Mouse (Mus musculus): ENCODE data around the gene Usp3. TPM values are rescaled to one million over a fixed set of nuclear protein-coding genes. Genes with fewer than 3 reads are reported as not detected.

The Usp3 gene
- polyA plus RNA-seq, 1 experiment = 70.5 TPM

DNA sequence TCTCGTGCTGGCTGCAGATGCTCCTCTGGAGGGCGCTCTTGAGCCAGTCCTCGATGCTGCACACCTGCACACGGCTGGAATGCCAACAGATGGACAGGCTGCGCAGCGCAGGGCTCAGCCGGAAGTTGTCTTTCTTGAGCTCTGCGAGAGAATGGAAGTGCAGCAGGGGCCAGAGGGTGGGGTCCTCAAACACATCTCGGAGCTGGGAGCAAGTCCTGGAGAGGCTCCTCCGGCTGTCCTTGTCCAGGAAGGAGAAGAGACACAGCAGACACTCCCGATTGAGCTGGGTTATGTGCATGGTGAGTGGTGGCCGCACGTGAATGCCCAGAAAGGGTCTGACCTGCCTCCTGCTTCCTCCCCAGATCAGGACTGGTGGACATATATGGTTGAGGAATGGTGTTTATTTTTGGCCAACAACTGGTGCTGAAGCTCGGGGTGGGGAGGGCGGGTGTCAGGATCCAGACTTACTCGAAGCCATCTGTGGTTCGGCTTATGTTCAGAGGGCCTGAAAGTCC, 78.6 kb downstream of the Usp3 start, which contains the start of gene Fbxl22:
Gene Fbxl22, minus strand, starts transcription at position 338 of the 515 bp plus-strand sequence.
- 78% methylated on average over 17 of the region's 17 CpGs for WGBS
- Histone ChIP-seq H3K36me3 (ENCODE audit: control insufficient read depth, insufficient read depth, low read length) (peaks cover 37% of the 10 kb centered on the region), H3K4me3 (ENCODE audit: control insufficient read depth, insufficient read depth, low read length) (no peak within 1 kb of the TSS), H3K4me1 (replicated peaks; ENCODE audit: control insufficient read depth, insufficient read depth, low read length) (peaks cover 26% of the 10 kb centered on the region), H3K27me3 (ENCODE audit: control insufficient read depth, insufficient read depth, low read length) (no peaks in the 10 kb centered on the region), H3K27ac (ENCODE audit: control insufficient read depth, insufficient read depth, low read length) (peak within 1 kb of the TSS; percentile 50)
- DNase-seq = no peak
- no peak for TF ChIP-seq POLR2A (IDR thresholded peaks at IDR 0.05; ENCODE audit: control insufficient read depth, extremely low read depth, insufficient read depth, low read length, poor library complexity)
- no peak; the same call in 1 of the 2 replicates for TF ChIP-seq CTCF (IDR thresholded peaks at IDR 0.05; ENCODE audit: borderline replicate concordance, control insufficient read depth, extremely low read depth, insufficient read depth, low read length, poor library complexity)

DNA sequence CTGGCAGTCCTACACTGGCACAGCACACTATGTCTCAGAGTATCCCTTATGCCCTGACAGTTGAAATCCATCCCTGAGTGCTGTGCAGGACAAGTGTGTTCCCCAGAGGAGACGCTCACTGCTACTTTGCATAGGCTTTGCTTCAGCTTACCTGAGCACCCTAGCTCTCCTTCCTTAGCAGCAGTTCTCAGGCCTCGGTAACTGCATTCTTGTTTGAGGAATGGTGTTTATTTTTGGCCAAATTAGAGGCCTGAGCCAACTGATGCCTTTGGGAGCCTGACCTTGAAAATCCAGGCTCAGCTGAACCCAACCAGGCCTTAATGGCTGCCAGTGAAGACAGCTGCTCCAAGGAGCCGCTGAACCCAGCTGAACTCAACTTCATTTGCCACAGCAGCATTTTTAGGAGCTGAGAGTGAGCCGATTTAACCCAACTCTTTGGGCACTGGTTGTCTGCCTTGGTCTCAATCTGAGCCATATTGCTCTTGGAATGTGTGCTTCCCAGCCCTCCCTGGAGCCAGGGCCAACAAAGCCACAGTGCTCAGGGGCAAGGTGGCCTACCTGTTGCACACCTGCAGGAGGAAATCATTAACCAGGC, 79.2 kb downstream of the Usp3 start:
- no peaks in the 10 kb centered on the region for H3K27me3 ChIP-seq (ENCODE audit: control insufficient read depth, insufficient read depth, low read length)
- DNase-seq = no peak
- peaks cover 32% of the 10 kb centered on the region for H3K36me3 ChIP-seq (ENCODE audit: control insufficient read depth, insufficient read depth, low read length)
- TF ChIP-seq POLR2A (IDR thresholded peaks at IDR 0.05; ENCODE audit: control insufficient read depth, extremely low read depth, insufficient read depth, low read length, poor library complexity) = no peak
- peak; percentile 79; the same call in 1 of the 2 replicates for TF ChIP-seq CTCF (IDR thresholded peaks at IDR 0.05; ENCODE audit: borderline replicate concordance, control insufficient read depth, extremely low read depth, insufficient read depth, low read length, poor library complexity)
- H3K4me3 ChIP-seq (ENCODE audit: control insufficient read depth, insufficient read depth, low read length) = no peak overlapping the region
- peaks cover 26% of the 10 kb centered on the region for H3K4me1 ChIP-seq (replicated peaks; ENCODE audit: control insufficient read depth, insufficient read depth, low read length)
- H3K27ac ChIP-seq (ENCODE audit: control insufficient read depth, insufficient read depth, low read length) = peak overlapping the region; percentile 50
- WGBS = 94% methylated on average over 4 of the region's 4 CpGs

DNA sequence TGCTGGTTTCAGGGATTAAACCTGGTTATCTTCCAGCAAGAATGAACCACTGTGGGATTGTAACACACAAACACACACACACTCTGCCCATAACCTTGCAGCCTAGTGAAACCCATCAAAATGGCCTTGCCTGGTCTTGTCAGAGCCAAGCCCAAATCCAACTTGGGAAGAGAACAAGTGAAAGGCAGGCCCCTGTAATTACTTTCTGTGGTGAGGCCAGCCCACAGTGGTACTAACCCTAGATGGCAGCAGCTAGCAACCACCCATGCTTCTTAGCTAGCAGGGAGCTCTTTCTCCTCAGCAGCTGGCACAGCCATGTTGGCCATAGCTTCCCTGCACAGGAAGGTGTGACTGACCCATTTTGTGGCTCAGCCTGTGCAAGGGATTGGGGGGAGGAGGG, 79.8 kb downstream of the Usp3 start:
- H3K4me1 ChIP-seq (replicated peaks; ENCODE audit: control insufficient read depth, insufficient read depth, low read length) = peaks cover 26% of the 10 kb centered on the region
- TF ChIP-seq CTCF (IDR thresholded peaks at IDR 0.05; ENCODE audit: borderline replicate concordance, control insufficient read depth, extremely low read depth, insufficient read depth, low read length, poor library complexity) (no peak), POLR2A (IDR thresholded peaks at IDR 0.05; ENCODE audit: control insufficient read depth, extremely low read depth, insufficient read depth, low read length, poor library complexity) (no peak)
- peak; percentile 43 for DNase-seq
- peak overlapping the region; percentile 50 for H3K27ac ChIP-seq (ENCODE audit: control insufficient read depth, insufficient read depth, low read length)
- H3K36me3 ChIP-seq (ENCODE audit: control insufficient read depth, insufficient read depth, low read length) = peaks cover 26% of the 10 kb centered on the region
- H3K27me3 ChIP-seq (ENCODE audit: control insufficient read depth, insufficient read depth, low read length) = no peaks in the 10 kb centered on the region
- H3K4me3 ChIP-seq (ENCODE audit: control insufficient read depth, insufficient read depth, low read length) = no peak overlapping the region

DNA sequence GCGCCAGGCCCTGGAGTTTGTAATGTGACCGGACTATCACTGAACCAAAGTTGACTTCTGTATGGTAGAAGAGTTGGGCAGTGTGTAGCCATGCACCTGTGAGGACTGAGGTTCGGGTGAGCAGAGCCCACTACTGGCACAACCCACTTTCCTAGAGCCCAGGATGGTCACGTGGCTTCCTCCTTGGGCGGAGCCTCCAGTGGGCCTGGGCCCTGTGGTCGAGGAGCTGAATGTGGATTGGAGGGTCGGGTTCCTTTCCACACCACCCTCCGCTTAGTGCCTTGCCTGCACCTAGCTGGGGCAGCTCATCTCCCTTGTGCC, 80.6 kb downstream of the Usp3 start:
- Histone ChIP-seq H3K4me1 (replicated peaks; ENCODE audit: control insufficient read depth, insufficient read depth, low read length) (peaks cover 26% of the 10 kb centered on the region), H3K36me3 (ENCODE audit: control insufficient read depth, insufficient read depth, low read length) (peaks cover 17% of the 10 kb centered on the region), H3K27ac (ENCODE audit: control insufficient read depth, insufficient read depth, low read length) (peak overlapping the region; percentile 69), H3K4me3 (ENCODE audit: control insufficient read depth, insufficient read depth, low read length) (peak overlapping the region; percentile 55), H3K27me3 (ENCODE audit: control insufficient read depth, insufficient read depth, low read length) (no peaks in the 10 kb centered on the region)
- TF ChIP-seq CTCF (IDR thresholded peaks at IDR 0.05; ENCODE audit: borderline replicate concordance, control insufficient read depth, extremely low read depth, insufficient read depth, low read length, poor library complexity) = peak; percentile 26; the same call in 1 of the 2 replicates
- peak; percentile 37; the same call in 1 of the 2 replicates for TF ChIP-seq POLR2A (IDR thresholded peaks at IDR 0.05; ENCODE audit: control insufficient read depth, extremely low read depth, insufficient read depth, low read length, poor library complexity)
- under 1% methylated on average over 8 of the region's 8 CpGs for WGBS
- DNase-seq = peak; percentile 89

DNA sequence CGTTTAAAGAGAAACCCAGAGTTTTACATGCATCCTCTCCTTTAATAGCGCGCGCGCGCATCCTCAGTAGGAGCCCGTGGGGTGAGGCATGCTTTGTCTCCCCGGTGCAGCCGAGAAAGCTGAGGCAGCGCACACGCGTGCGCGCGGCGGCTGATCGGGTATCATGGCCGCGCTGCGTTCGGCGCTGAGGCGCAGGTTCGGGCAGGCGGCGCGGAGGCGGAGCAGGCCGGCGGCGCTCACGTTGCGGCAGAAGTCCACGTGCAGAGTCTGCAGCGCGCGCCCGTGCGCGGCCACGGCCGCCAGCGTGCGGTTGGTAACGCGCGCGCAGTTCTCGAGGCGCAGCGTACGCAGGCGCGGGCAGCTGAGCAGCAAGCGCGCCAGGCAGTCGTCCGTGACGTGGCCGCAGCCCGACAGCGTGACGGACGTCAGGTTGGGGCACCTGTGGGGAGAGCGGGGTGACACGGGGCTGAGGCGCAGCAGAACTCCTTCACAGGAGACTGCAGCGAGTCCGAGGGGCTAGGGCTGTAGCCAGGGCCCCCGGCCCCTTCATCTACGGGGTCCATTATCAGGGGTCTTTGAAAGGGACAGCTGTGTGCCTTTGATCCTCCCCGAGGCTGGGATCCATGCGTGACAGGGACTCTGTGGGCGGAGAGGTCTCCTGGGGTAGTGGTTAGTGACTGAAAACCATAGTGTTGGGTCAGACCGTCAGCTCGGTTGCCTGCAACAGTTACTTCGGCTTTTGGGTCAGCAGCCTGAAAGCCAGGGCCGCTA, 81.2 kb downstream of the Usp3 start:
- H3K4me3 ChIP-seq (ENCODE audit: control insufficient read depth, insufficient read depth, low read length) = peak overlapping the region; percentile 55
- H3K27me3 ChIP-seq (ENCODE audit: control insufficient read depth, insufficient read depth, low read length) = no peaks in the 10 kb centered on the region
- DNase-seq = peak; percentile 91
- TF ChIP-seq CTCF (IDR thresholded peaks at IDR 0.05; ENCODE audit: borderline replicate concordance, control insufficient read depth, extremely low read depth, insufficient read depth, low read length, poor library complexity) (peak; percentile 43; the same call in 1 of the 2 replicates), POLR2A (IDR thresholded peaks at IDR 0.05; ENCODE audit: control insufficient read depth, extremely low read depth, insufficient read depth, low read length, poor library complexity) (peak; percentile 38; the same call in 1 of the 2 replicates)
- H3K36me3 ChIP-seq (ENCODE audit: control insufficient read depth, insufficient read depth, low read length) = peaks cover 12% of the 10 kb centered on the region
- H3K4me1 ChIP-seq (replicated peaks; ENCODE audit: control insufficient read depth, insufficient read depth, low read length) = peaks cover 26% of the 10 kb centered on the region
- WGBS = under 1% methylated on average over 78 of the region's 78 CpGs
- peak overlapping the region; percentile 69 for H3K27ac ChIP-seq (ENCODE audit: control insufficient read depth, insufficient read depth, low read length)

DNA sequence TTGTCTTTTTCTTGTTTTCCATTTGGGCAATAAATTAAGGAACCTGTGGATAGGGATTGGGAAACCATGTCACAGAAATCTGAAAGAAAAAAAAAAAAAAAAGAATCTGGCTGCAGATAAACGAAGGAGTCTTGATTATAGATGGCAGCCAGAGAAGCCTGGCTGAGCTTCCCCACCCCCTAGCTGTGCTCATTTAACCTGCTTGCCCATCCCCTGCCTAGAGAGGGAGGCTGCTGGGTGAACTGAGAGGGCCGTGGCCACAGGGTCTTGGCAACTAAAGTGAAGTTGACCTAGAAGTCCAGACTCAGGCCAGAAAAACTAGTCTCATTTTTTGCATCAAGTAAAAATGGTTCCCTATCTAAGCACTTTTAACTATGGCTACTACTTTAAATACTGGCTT, 82.0 kb downstream of the Usp3 start:
- Histone ChIP-seq H3K4me3 (ENCODE audit: control insufficient read depth, insufficient read depth, low read length) (peak overlapping the region; percentile 55; the same call in 1 of the 2 replicates), H3K4me1 (replicated peaks; ENCODE audit: control insufficient read depth, insufficient read depth, low read length) (peaks cover 31% of the 10 kb centered on the region), H3K36me3 (ENCODE audit: control insufficient read depth, insufficient read depth, low read length) (peaks cover 4% of the 10 kb centered on the region), H3K27me3 (ENCODE audit: control insufficient read depth, insufficient read depth, low read length) (no peaks in the 10 kb centered on the region), H3K27ac (ENCODE audit: control insufficient read depth, insufficient read depth, low read length) (peak overlapping the region; percentile 55; the same call in 1 of the 2 replicates)
- WGBS = 2% methylated on average over 2 of the region's 2 CpGs
- DNase-seq = no peak
- TF ChIP-seq CTCF (IDR thresholded peaks at IDR 0.05; ENCODE audit: borderline replicate concordance, control insufficient read depth, extremely low read depth, insufficient read depth, low read length, poor library complexity) (no peak), POLR2A (IDR thresholded peaks at IDR 0.05; ENCODE audit: control insufficient read depth, extremely low read depth, insufficient read depth, low read length, poor library complexity) (no peak)
